Mouse (Mus musculus) gastrocnemius, adult 8-10 months (tissue): Measurements from ENCODE around the gene Sgk1. TPM values are rescaled to one million over a fixed set of nuclear protein-coding genes. Genes with fewer than 3 reads are reported as not detected.

Experiments used
- DNase-seq, 2 experiments: peaks; one replicate each; pipeline ENCODE4 v3.0.0; 2022; ENCODE audit warnings: low spot score in 2 of 2
- total RNA-seq, 4 experiments: library from RNA; stranded (reverse); gene quantifications; 2 replicates each; pipeline ENCODE4 v1.2.4; 2022

Gene Sgk1
- total RNA-seq, 4 experiments from 2014 or later = 176 to 239 (median 185) TPM

- no peak for DNase-seq
Observed at GRCm38 (mm10) chr10:21916301-21917071, 34.5 kb downstream of the Sgk1 start.

- no peak for DNase-seq
Observed at GRCm38 (mm10) chr10:21918016-21918749, 36.2 kb downstream of the Sgk1 start.

- no peak for DNase-seq
Observed at GRCm38 (mm10) chr10:21918750-21919145, 36.8 kb downstream of the Sgk1 start.

GRCm38 (mm10) chr10:21920611-21921010 is 38.6 kb downstream of the Sgk1 start:
- no peak for DNase-seq

GRCm38 (mm10) chr10:21922716-21923350 is 40.8 kb downstream of the Sgk1 start:
- DNase-seq = no peak

- DNase-seq = peak; percentile 60 to 71
Observed at GRCm38 (mm10) chr10:21923495-21923952, 41.5 kb downstream of the Sgk1 start.

GRCm38 (mm10) chr10:21924051-21924720 is 42.2 kb downstream of the Sgk1 start:
- DNase-seq = no peak

- DNase-seq = no peak
Observed at GRCm38 (mm10) chr10:21926941-21927340, 45.0 kb downstream of the Sgk1 start.

- DNase-seq = no peak
Observed at GRCm38 (mm10) chr10:21930781-21931380, 48.9 kb downstream of the Sgk1 start.

GRCm38 (mm10) chr10:21932791-21933190 is 50.8 kb downstream of the Sgk1 start:
- no peak for DNase-seq

- DNase-seq = no peak
Observed at GRCm38 (mm10) chr10:21934826-21935225, 52.8 kb downstream of the Sgk1 start.

GRCm38 (mm10) chr10:21936513-21937221 is 54.7 kb downstream of the Sgk1 start:
- DNase-seq = no peak

GRCm38 (mm10) chr10:21937222-21937605 is 55.2 kb downstream of the Sgk1 start:
- peak; percentile 43 to 59 for DNase-seq

- no peak for DNase-seq
Observed at GRCm38 (mm10) chr10:21938166-21938565, 56.2 kb downstream of the Sgk1 start.

GRCm38 (mm10) chr10:21941235-21941634 is 59.3 kb downstream of the Sgk1 start:
- no peak for DNase-seq

- no peak for DNase-seq
Observed at GRCm38 (mm10) chr10:21943145-21943700, 61.2 kb downstream of the Sgk1 start.

GRCm38 (mm10) chr10:21945195-21945594 is 63.2 kb downstream of the Sgk1 start:
- no peak for DNase-seq

- DNase-seq = no peak
Observed at GRCm38 (mm10) chr10:21946751-21947351, 64.9 kb downstream of the Sgk1 start.

GRCm38 (mm10) chr10:21952520-21952919 is 70.5 kb downstream of the Sgk1 start:
- peak; percentile 65 to 68 for DNase-seq

GRCm38 (mm10) chr10:21961111-21961510 is 79.1 kb downstream of the Sgk1 start:
- no peak for DNase-seq
